Mouse (Mus musculus) layer of hippocampus, postnatal 25 days (tissue): ENCODE data around the gene Unc93a2. TPM values are rescaled to one million over a fixed set of nuclear protein-coding genes. Genes with fewer than 3 reads are reported as not detected.
"Not testable (repeated sequence)": the region's sequence is repeated elsewhere in the genome, so short reads cannot be mapped to it uniquely, and the experiment has no call there.

Experiments
- DNase-seq, 2 experiments: peaks; one replicate each; pipeline ENCODE4 v3.0.0; 2022; ENCODE audit warnings: mixed read lengths in 2 of 2, low spot score in 1 of 2; ENCODE audit errors: extremely low spot score in 1 of 2
- total RNA-seq, 2 experiments: library from RNA; stranded (reverse); gene quantifications; 2 replicates each; pipeline ENCODE4 v1.2.3; 2021

Gene Unc93a2
- total RNA-seq, result not detected

GRCm38 (mm10) chr17:7385364-7385763 is at the start of gene Unc93a2:
TSS of gene Unc93a2 (minus strand) at chr17:7385464.
- DNase-seq, result not testable (repeated sequence)

GRCm38 (mm10) chr17:7434121-7434520 is 48.9 kb upstream of the Unc93a2 start:
- DNase-seq, result not testable (repeated sequence)

DNA sequence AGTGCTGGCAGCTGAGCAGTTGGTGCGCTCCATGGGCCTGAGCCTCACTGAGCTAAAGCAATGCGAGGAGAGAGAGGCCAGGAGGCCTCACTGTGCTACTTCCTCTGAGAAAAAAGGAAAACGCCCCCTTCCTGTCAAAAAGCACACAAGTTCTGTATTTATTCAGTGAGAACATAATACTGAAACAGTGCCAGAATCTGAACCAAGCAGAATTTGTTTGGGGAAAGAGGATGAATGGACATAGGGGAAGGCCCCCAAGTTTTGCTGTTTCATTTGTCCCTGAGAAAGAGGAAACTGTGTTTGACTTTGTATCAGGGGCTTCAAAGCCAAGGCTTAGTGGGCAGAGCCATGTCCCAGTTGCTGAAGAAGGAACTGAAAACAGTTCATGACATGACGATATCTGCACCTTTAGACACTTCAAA is 45.0 kb upstream of the Unc93a2 start:
- DNase-seq, result not testable (repeated sequence)

- DNase-seq, result not testable (repeated sequence)
Observed at GRCm38 (mm10) chr17:7420191-7420973, 35.1 kb upstream of the Unc93a2 start.

- not testable (repeated sequence) for DNase-seq
Observed at GRCm38 (mm10) chr17:7414601-7415310, 29.5 kb upstream of the Unc93a2 start.

DNA sequence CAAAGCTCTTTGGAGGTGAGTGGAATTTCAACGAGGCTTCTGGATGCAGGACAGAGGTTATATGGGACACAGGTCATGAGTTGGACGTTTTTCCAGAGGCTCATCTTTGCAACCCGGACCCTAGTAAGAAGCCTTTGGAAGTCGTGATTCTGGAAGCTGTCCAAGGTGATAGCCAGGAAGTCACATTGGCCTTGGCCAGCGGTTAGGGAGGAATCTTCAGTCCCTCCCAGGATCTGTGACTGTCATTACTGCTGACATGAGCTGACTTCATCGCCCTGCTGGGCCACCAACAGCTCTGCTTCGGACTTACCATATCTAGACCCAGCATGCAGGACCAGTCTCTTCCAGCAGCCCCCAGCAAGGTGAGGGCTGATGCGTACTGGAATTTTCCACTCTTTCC is 28.1 kb upstream of the Unc93a2 start:
- not testable (repeated sequence) for DNase-seq

- DNase-seq, result not testable (repeated sequence)
Observed at GRCm38 (mm10) chr17:7399770-7400169, 14.5 kb upstream of the Unc93a2 start.

GRCm38 (mm10) chr17:7398198-7398847 is 13.1 kb upstream of the Unc93a2 start:
- DNase-seq, result not testable (repeated sequence)

- DNase-seq, result not testable (repeated sequence)
Observed at GRCm38 (mm10) chr17:7397079-7397478, 11.8 kb upstream of the Unc93a2 start.

GRCm38 (mm10) chr17:7396288-7396687 is 11.0 kb upstream of the Unc93a2 start:
- DNase-seq, result not testable (repeated sequence)

DNA sequence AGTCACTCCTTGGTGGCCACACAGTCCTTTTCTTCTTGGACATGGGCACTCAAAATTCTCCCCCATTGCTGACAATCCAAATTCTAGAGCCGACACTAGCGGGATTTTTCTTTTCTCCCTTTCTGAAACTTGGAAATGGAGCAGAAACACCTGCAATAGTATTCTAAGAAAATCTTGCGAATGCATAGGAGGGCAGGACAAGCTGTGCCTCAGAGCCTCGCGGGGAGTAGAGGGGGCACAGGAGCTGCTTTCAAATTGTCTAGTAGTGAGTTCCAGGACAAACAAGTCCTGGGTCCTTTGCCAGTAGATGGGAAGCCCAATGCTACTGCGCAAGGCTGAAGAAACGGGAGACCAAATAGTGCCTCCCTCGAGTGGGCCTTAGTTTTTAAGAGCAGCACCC is 10.4 kb upstream of the Unc93a2 start:
- DNase-seq, result not testable (repeated sequence)

DNA sequence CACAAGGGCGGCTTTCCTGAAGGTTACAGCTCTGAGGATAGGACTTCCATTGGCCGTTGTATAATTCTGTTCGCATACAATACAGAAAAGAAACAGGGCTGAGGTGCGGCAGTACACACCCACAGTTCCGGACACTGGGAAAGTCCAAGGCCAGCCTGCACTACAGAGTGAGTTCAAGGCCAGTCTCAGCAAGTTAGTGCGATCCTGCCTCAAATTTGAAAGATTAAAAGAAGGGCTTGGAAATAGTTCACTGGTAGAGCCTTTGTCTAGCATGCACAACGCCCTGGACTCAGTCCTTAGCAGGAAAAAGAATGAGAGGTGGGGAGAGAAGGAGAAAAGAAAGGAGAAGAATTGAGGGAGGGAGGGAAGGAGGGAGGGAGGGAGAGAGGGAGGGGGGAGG is 9.9 kb upstream of the Unc93a2 start:
- not testable (repeated sequence) for DNase-seq

- DNase-seq, result peak in 1 of 2 experiments; percentile 37
Observed at GRCm38 (mm10) chr17:7389898-7390297, 4.6 kb upstream of the Unc93a2 start.

- not testable (repeated sequence) for DNase-seq
Observed at GRCm38 (mm10) chr17:7388958-7389356, 3.7 kb upstream of the Unc93a2 start.

DNA sequence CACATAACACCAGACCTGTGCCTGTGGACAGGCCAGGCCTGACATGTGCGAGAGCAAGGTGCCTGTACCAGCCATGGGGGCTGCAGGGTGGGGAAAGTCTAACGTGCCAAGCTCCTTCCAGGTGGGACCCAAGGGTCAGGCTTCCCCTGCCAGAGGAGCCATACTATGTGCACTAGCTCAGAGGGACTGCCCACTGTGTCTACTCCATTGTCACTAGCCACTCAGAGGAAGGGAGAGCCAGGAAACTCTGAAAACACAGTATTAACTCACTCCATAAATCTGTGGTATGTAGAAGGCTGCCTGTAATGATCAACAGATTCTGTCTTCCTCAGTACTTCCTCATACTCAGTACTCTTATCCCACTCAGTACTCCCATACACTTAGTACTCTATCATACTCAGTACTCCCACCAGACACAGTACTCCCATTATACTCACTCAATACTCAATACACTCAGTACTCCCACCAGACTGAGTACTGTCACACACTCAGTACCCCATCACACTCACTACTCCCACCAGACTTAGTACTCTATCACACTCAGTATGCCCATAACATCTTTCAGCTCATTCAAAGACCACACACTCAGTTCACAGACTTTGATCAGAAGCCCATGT is 3.2 kb upstream of the Unc93a2 start:
- DNase-seq, result not testable (repeated sequence)

DNA sequence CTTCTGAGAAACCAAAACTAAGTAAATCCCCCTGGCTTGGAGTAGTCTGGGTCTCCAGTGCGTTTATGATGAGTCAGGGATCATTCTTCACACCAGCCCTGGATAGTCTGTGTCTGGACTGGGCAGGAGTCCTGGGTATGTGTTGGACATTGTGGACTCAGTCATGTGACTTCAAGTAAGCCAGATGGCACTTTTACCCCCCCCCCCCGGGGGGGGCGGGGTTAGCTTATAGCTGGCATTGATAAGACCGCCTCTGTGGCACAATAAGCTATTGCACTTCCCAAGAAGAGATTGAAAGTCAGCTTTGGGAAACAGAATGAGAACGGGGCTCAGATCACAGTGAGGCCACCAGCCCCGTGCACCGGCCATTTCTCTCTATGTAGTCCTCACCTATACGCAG is 752 bp upstream of the Unc93a2 start:
- DNase-seq, result not testable (repeated sequence)

DNA sequence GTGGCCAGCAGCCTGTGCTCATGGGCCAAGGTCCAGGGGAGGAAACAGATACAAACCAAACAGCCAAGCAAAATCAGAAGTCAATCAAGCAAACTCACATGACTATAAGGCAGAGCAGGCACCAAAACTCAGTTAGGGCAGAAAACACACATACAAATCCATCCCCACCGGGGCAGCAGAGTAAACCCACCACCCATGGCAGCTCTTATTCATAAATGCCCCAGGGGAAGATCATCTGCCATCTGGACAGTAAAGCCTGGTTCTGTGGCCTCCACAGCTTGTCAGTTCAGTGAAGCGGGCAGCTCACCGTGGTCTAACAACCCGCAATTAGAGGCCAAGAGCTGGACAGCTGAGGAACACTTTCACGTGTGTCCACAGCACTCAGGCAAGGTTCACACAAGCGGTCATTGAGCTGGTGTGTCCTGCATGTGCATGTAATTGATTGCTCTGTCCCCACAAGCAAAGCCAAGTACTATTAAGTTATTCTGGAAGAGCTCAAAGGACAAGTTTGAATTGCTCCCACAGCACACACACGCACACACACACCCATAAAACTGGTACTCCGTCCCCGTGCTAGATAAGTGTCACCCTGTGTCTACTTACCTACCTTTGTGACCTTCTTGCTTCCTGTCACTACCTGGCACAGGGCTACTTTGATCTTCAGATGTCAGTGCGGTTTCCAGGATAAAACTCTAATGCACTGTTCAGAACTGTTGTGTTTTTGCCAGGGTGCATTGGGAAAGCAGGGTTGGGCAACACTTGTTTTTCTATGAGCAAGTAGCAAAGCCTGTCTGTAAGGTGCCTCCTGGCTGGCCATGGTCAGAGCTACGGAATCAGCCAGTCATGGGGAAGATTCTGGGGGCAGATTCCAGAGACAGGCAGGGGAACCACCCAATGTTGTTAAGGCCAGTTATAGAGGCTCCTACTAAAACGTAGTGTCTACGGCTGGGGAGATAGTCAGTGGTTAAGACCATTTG is 1.8 kb downstream of the Unc93a2 start:
- not testable (repeated sequence) for DNase-seq

GRCm38 (mm10) chr17:7382711-7383110 is 2.6 kb downstream of the Unc93a2 start:
- not testable (repeated sequence) for DNase-seq

DNA sequence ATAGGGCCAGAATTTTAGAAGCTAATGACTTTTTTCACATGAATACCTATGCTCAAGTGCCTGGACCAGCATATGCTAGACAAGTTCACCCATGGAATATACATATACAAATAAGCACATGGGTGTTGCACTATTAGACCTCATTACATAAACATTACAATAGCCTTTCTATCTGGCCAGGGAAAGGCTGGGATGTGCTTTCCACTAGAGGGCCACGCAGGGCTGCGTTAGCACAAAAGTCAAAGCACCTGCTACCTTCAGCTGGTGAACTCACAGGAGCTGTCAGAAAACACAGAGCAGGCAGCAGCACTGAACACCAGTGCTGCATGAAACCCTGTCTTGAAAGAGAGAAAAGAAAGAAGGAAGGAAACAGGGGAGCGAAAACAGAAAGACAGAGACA is 7.4 kb downstream of the Unc93a2 start:
- not testable (repeated sequence) for DNase-seq
